Mouse (Mus musculus) urinary bladder, adult 18-20 months (tissue): ENCODE results near the gene Mterf2.

ENCODE experiments used
- DNase-seq, 2 experiments: peaks; one replicate each; pipeline ENCODE4 v3.0.0; 2022; ENCODE audit warnings: low spot score in 2 of 2, mixed read lengths in 2 of 2

Gene Mterf2

GRCm38 (mm10) chr10:85127395-85128287 lies at the start of gene Mterf2:
Mterf2 (minus strand) TSS chr10:85128027.
- peak; percentile 68 to 89 for DNase-seq

- no peak for DNase-seq
Observed at GRCm38 (mm10) chr10:85176640-85177039, 48.8 kb upstream of the Mterf2 start.

GRCm38 (mm10) chr10:85165306-85165705 lies 37.5 kb upstream of the Mterf2 start:
- DNase-seq: no peak

- no peak for DNase-seq
Observed at GRCm38 (mm10) chr10:85164791-85165190, 37.0 kb upstream of the Mterf2 start.

- DNase-seq: no peak
Observed at GRCm38 (mm10) chr10:85161745-85162351, 34.0 kb upstream of the Mterf2 start.

- DNase-seq: no peak
Observed at GRCm38 (mm10) chr10:85159989-85160619, 32.3 kb upstream of the Mterf2 start.

GRCm38 (mm10) chr10:85157451-85157850 lies 29.6 kb upstream of the Mterf2 start:
- DNase-seq: no peak

- peak; percentile 35 to 45 for DNase-seq
Observed at GRCm38 (mm10) chr10:85154195-85154594, 26.4 kb upstream of the Mterf2 start.

- no peak for DNase-seq
Observed at GRCm38 (mm10) chr10:85149226-85149625, 21.4 kb upstream of the Mterf2 start.

GRCm38 (mm10) chr10:85146282-85146681 lies 18.5 kb upstream of the Mterf2 start:
- DNase-seq: no peak

GRCm38 (mm10) chr10:85141465-85141864 lies 13.6 kb upstream of the Mterf2 start:
- DNase-seq: no peak

- no peak for DNase-seq
Observed at GRCm38 (mm10) chr10:85136573-85136972, 8.7 kb upstream of the Mterf2 start.

GRCm38 (mm10) chr10:85128453-85128852 lies 626 bp upstream of the Mterf2 start:
- DNase-seq: peak; percentile 13 to 25

- DNase-seq: no peak
Observed at GRCm38 (mm10) chr10:85125184-85125583, 2.6 kb downstream of the Mterf2 start.

GRCm38 (mm10) chr10:85114409-85114808 lies 13.4 kb downstream of the Mterf2 start:
- no peak for DNase-seq

GRCm38 (mm10) chr10:85103085-85103885 lies 24.5 kb downstream of the Mterf2 start:
- peak in 1 of 2 experiments; percentile 33 for DNase-seq

- peak; percentile 60 to 66 for DNase-seq
Observed at GRCm38 (mm10) chr10:85102247-85103084, 25.4 kb downstream of the Mterf2 start, which contains the start of the genes Fhl4 and Tmem263. Fhl4 (minus strand) TSS chr10:85102495. Tmem263 (plus strand) TSS chr10:85102627.

GRCm38 (mm10) chr10:85101841-85102240 lies 26.0 kb downstream of the Mterf2 start:
- no peak for DNase-seq

- no peak for DNase-seq
Observed at GRCm38 (mm10) chr10:85071605-85072152, 56.1 kb downstream of the Mterf2 start.
